Mouse (Mus musculus) lung, adult 2 months (tissue): ENCODE measurements around the gene Vmn1r149. TPM values are rescaled to one million over a fixed set of nuclear protein-coding genes. Genes with fewer than 3 reads are reported as not detected.
"Not testable (repeated sequence)": the region's sequence is repeated elsewhere in the genome, so short reads cannot be mapped to it uniquely, and the experiment has no call there.

Experiments used
- DNase-seq: peaks from one replicate; pipeline ENCODE4 v3.0.0; 2022
- H3K4me1 ChIP-seq: fragments of 200-500 bp; 2 replicates; pipeline ENCODE4 v1.6.1; 2011; ENCODE audit warnings: low read length; ENCODE audit not compliant: control insufficient read depth, insufficient read depth
- H3K4me3 ChIP-seq: fragments of 200-500 bp; replicated peaks from 2 replicates; pipeline ENCODE3; 2011; ENCODE audit warnings: low read depth, mild to moderate bottlenecking, control low read depth, low read length; ENCODE audit errors: extremely low read depth
- WGBS: fragments of 180-500 bp; shearing (Covaris S2); methylation state at CpG from one replicate; pipeline ENCODE4 v1.1.7; 2018; 5-methylcytosine and 5-hydroxymethylcytosine counted together
- polyA plus RNA-seq: library from polyadenylated mRNA; depleted of rRNA; stranded (reverse); fragments of >200 nt; gene quantifications from 2 replicates; pipeline ENCODE4 v1.2.3, GENCODE M21; 2012; rRNA removed

Gene Vmn1r149
- not detected in 2 replicates for polyA plus RNA-seq

GRCm38 (mm10) chr7:22438129-22438528 is at the start of gene Vmn1r149:
Gene Vmn1r149 (minus strand): TSS chr7:22438229.
- WGBS: no CpG with 5 or more reads among the region's 2 CpGs
- not testable (repeated sequence) for DNase-seq, H3K4me1 ChIP-seq, H3K4me3 ChIP-seq

- H3K4me1 ChIP-seq, H3K4me3 ChIP-seq, DNase-seq: not testable (repeated sequence)
- WGBS: no CpG with 5 or more reads among the region's 5 CpGs
Observed at GRCm38 (mm10) chr7:22463975-22464374, 25.9 kb upstream of the Vmn1r149 start, which contains the start of gene Gm10665. Gene Gm10665 (minus strand): TSS chr7:22464075.

- H3K4me1 ChIP-seq, DNase-seq, H3K4me3 ChIP-seq: not testable (repeated sequence)
- WGBS: no CpG with 5 or more reads among the region's 3 CpGs
Observed at GRCm38 (mm10) chr7:22413283-22413682, 24.7 kb downstream of the Vmn1r149 start, which contains the start of gene Vmn1r148. Gene Vmn1r148 (plus strand): TSS chr7:22413583.

Other genes with a start within 250 kb of the Vmn1r149 start
- gene Vmn1r143, start 248.9 kb downstream of the Vmn1r149 start, polyA plus RNA-seq: not detected in 2 replicates
- gene Gm8653, start 237.0 kb downstream of the Vmn1r149 start, polyA plus RNA-seq: not detected in 2 replicates
- not detected in 2 replicates for gene Gm8453, start 208.7 kb downstream of the Vmn1r149 start, polyA plus RNA-seq
- gene Gm4187, start 108.5 kb downstream of the Vmn1r149 start, polyA plus RNA-seq: not detected in 2 replicates
- gene Gm8660, start 67.2 kb downstream of the Vmn1r149 start, polyA plus RNA-seq: not detected in 2 replicates
- not detected in 2 replicates for gene Vmn1r148, start 24.6 kb downstream of the Vmn1r149 start, polyA plus RNA-seq
- gene Gm10665, start 25.8 kb upstream of the Vmn1r149 start, polyA plus RNA-seq: not detected in 2 replicates
- not detected in 2 replicates for gene Vmn1r151, start 61.4 kb upstream of the Vmn1r149 start, polyA plus RNA-seq
- gene Vmn1r152, start 84.7 kb upstream of the Vmn1r149 start, polyA plus RNA-seq: not detected in 2 replicates
- gene Gm8677, start 96.7 kb upstream of the Vmn1r149 start, polyA plus RNA-seq: not detected in 2 replicates
- gene Gm4201, start 127.1 kb upstream of the Vmn1r149 start, polyA plus RNA-seq: not detected in 2 replicates
- gene Gm4565, start 149.9 kb upstream of the Vmn1r149 start, polyA plus RNA-seq: not detected in 2 replicates
- gene Vmn1r155, start 219.8 kb upstream of the Vmn1r149 start, polyA plus RNA-seq: not detected in 2 replicates